Mouse (Mus musculus) bone marrow, adult 2 months (tissue): ENCODE data around the gene Cfd.

Experiments used
- CTCF ChIP-seq: fragments of 200-500 bp; IDR thresholded peaks from 2 replicates; pipeline ENCODE4 v1.5.1; 2011; ENCODE audit warnings: low read length, control low read depth; ENCODE audit not compliant: control insufficient read depth, insufficient read depth
- POLR2A ChIP-seq: fragments of 200-500 bp; IDR thresholded peaks from 2 replicates; pipeline ENCODE4 v1.6.1; 2011; ENCODE audit warnings: low read depth, mild to moderate bottlenecking, control low read depth, low read length, borderline replicate concordance; ENCODE audit not compliant: control insufficient read depth

DNA sequence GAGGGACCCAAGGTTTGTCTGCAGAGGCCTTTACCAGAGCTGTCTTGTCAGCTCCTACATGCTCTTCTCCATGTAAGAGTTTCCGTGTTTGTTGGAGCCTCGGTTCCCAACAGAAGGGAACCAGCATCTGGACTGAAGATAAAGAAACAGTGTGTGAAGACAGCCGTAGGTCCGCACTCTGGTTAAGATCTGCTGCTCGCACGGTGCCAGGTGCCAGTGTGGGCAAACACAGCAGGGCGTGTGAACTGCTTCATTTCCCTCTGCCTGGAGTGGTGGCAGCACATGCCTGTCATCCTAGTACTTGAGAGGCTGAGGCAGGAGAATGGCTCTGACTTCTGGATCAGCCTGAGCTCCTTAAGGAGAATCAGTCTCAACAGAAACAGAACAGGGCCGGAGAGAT, 18.8 kb upstream of the Cfd start:
- no peak for TF ChIP-seq POLR2A
- TF ChIP-seq CTCF: no peak
